Mouse (Mus musculus) forebrain, embryonic 12.5 days (tissue): ENCODE results near the gene Wnt16. TPM values are rescaled to one million over a fixed set of nuclear protein-coding genes. Genes with fewer than 3 reads are reported as not detected.

Source experiments
- ATAC-seq: fragments of 200-750 bp; cut with Nextera tagmentation; 2 replicates; pipeline ENCODE4 v1.8.0; 2017; ENCODE audit warnings: moderate TSS enrichment; ENCODE audit not compliant: low FRiP score
- H3K27ac ChIP-seq: fragments of 300-500 bp; sonication (generic); 2 replicates; pipeline ENCODE4 v1.5.1; 2016; ENCODE audit warnings: mild to moderate bottlenecking
- H3K27me3 ChIP-seq: fragments of 300-500 bp; sonication (generic); 2 replicates; pipeline ENCODE4 v1.6.1; 2016; ENCODE audit warnings: mild to moderate bottlenecking
- H3K36me3 ChIP-seq: fragments of 300-500 bp; sonication (generic); replicated peaks from 2 replicates; pipeline ENCODE4 v1.6.1; 2016; ENCODE audit warnings: mild to moderate bottlenecking
- H3K4me1 ChIP-seq: fragments of 300-500 bp; sonication (generic); 2 replicates; pipeline ENCODE4 v1.6.1; 2016
- H3K4me2 ChIP-seq: fragments of 300-500 bp; sonication (generic); 2 replicates; pipeline ENCODE4 v1.6.1; 2016; ENCODE audit warnings: mild to moderate bottlenecking, moderate library complexity
- H3K4me3 ChIP-seq: fragments of 300-500 bp; sonication (generic); replicated peaks from 2 replicates; pipeline ENCODE4 v1.5.1; 2016; ENCODE audit warnings: mild to moderate bottlenecking
- H3K9ac ChIP-seq: fragments of 300-500 bp; sonication (generic); 2 replicates; pipeline ENCODE4 v1.6.1; 2016; ENCODE audit warnings: mild to moderate bottlenecking
- H3K9me3 ChIP-seq: fragments of 300-500 bp; sonication (generic); 2 replicates; pipeline ENCODE4 v1.6.1; 2016
- WGBS: fragments of 180-500 bp; shearing (Covaris S2); methylation state at CpG from one replicate; pipeline ENCODE4 v1.1.7; 2016; 5-methylcytosine and 5-hydroxymethylcytosine counted together
- polyA plus RNA-seq: library from polyadenylated mRNA; unstranded; fragments of >200 nt; fragmentation: Nextera tagmentation; extraction: Ambion mirVana; gene quantifications from 2 replicates; pipeline ENCODE4 v1.2.1, GENCODE M21; 2016

Gene Wnt16
- polyA plus RNA-seq, 1 experiment from 2014 or later, result 0.17 TPM

- 92% methylated on average over 13 of the region's 13 CpGs for WGBS
- no peak overlapping the region for H3K27ac ChIP-seq
- no peaks in the 10 kb centered on the region for H3K27me3 ChIP-seq
- no peaks in the 10 kb centered on the region for H3K9me3 ChIP-seq
- no peak for ATAC-seq
- H3K9ac ChIP-seq, result no peak overlapping the region
- no peaks in the 10 kb centered on the region for H3K4me1 ChIP-seq
- H3K36me3 ChIP-seq, result no peaks in the 10 kb centered on the region
- no peak overlapping the region for H3K4me3 ChIP-seq
- H3K4me2 ChIP-seq, result no peak overlapping the region
Observed at GRCm38 (mm10) chr6:22330169-22330960, 42.3 kb downstream of the Wnt16 start.

DNA sequence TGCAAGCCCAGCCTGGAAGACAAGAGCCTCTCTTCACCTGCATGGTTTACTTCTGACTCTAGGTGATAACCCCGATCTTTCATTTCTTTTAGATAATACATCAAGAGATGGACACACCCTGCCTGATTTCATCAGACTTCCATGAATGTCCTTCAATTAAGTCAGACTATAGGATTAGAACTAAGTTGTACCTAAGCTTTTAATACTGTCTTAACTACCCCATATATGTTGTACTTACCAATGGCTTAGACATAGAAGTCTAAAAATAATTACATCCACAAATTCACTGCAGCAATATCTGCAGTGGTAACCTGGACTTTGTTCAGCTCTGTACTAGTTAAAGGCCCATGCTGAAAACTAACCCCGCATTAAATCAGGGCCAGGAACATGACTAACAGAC, 44.5 kb downstream of the Wnt16 start:
- Histone ChIP-seq H3K9me3 (no peaks in the 10 kb centered on the region), H3K4me1 (no peaks in the 10 kb centered on the region), H3K4me3 (no peak overlapping the region), H3K36me3 (peaks cover 4% of the 10 kb centered on the region; the same call in 1 of the 2 replicates), H3K9ac (no peak overlapping the region), H3K27ac (no peak overlapping the region), H3K4me2 (no peak overlapping the region), H3K27me3 (no peaks in the 10 kb centered on the region)
- ATAC-seq, result no peak
- 93% methylated on average over 2 of the region's 2 CpGs for WGBS

- no peaks in the 10 kb centered on the region for H3K9me3 ChIP-seq
- H3K9ac ChIP-seq, result no peak overlapping the region
- no peaks in the 10 kb centered on the region for H3K27me3 ChIP-seq
- H3K4me2 ChIP-seq, result no peak overlapping the region
- H3K27ac ChIP-seq, result no peak overlapping the region
- no peak for ATAC-seq
- H3K4me3 ChIP-seq, result no peak overlapping the region
- H3K4me1 ChIP-seq, result no peaks in the 10 kb centered on the region
- peaks cover 14% of the 10 kb centered on the region for H3K36me3 ChIP-seq
- 96% methylated on average over 15 of the region's 15 CpGs for whole genome bisulfite sequencing
Observed at GRCm38 (mm10) chr6:22339763-22340542, 51.9 kb downstream of the Wnt16 start.

DNA sequence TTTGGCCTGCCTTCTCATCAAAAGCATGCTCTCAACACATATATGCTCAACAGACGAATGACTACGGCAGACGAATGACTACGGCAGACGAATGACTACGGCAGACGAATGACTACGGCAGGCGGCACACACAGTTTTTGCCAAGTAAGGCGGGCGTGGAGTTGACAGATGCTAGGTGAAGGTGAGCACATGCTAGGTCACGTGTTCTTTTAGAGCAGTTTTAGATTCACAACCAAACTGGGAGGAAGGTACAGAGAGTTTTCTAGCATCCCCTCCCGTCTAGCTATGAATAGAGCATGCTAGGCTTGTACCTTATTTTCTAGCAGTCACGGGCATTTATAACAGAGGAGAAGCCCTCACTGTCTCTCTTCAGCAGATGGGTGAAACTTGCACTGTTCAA, 52.8 kb downstream of the Wnt16 start:
- H3K4me1 ChIP-seq, result no peaks in the 10 kb centered on the region
- no peak overlapping the region for H3K27ac ChIP-seq
- H3K27me3 ChIP-seq, result no peaks in the 10 kb centered on the region
- H3K4me2 ChIP-seq, result no peak overlapping the region
- H3K36me3 ChIP-seq, result peaks cover 14% of the 10 kb centered on the region
- no peak overlapping the region for H3K4me3 ChIP-seq
- no peaks in the 10 kb centered on the region for H3K9me3 ChIP-seq
- H3K9ac ChIP-seq, result no peak overlapping the region
- 97% methylated on average over 14 of the region's 14 CpGs for WGBS
- ATAC-seq, result no peak

DNA sequence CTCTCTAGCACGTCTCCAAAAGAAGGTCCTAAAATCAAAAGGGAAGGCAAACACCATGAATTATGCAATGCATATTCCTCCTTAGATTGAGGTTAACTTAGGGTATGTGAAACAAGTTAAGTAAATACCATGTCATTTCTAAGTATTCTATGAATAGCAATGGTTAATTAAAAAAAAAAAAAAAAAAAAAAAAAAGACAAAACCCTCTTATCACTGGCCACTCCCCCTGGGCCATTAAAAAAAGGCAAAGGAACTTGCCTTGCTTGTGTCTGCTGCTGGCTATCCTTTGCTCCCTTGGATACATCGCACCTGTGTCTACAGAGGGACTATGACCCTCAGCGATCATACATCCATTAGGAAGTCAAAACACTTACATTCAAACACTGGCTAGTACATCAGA, 55.3 kb downstream of the Wnt16 start:
- H3K4me2 ChIP-seq, result no peak overlapping the region

DNA sequence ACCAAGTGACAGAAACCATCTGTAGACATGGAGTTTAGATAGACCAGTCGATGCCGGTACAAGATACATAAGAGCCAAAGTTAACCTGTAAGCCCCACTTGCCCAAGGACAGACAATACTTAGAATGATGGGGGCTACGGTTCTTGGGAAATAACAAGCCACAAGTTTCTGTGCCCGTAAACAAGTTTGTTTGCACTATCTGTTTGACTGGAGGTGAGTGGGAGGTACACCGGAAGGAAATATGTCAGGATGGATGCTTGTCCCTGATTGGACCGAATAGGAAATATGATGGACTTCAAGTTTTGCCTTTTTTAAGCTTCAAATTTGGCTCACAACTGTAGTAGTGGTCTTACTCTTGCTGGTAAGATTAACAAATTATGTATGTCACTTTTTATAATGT, 55.7 kb downstream of the Wnt16 start:
- Histone ChIP-seq H3K4me2 (no peak overlapping the region), H3K27me3 (no peaks in the 10 kb centered on the region), H3K36me3 (peaks cover 2% of the 10 kb centered on the region), H3K4me1 (peaks cover 10% of the 10 kb centered on the region; the same call in 1 of the 2 replicates), H3K4me3 (no peak overlapping the region), H3K9me3 (no peaks in the 10 kb centered on the region), H3K9ac (no peak overlapping the region), H3K27ac (no peak overlapping the region)
- 94% methylated on average over 6 of the region's 6 CpGs for WGBS
- no peak for ATAC-seq

More for the DNA sequence above, 55.3 kb downstream of the Wnt16 start:
- H3K27me3 ChIP-seq, result no peaks in the 10 kb centered on the region
- no peaks in the 10 kb centered on the region for H3K9me3 ChIP-seq
- peaks cover 5% of the 10 kb centered on the region for H3K36me3 ChIP-seq
- no peak overlapping the region for H3K9ac ChIP-seq
- 94% methylated on average over 3 of the region's 3 CpGs for WGBS
- H3K4me3 ChIP-seq, result no peak overlapping the region
- no peak for ATAC-seq
- no peak overlapping the region for H3K27ac ChIP-seq
- peaks cover 10% of the 10 kb centered on the region; the same call in 1 of the 2 replicates for H3K4me1 ChIP-seq

DNA sequence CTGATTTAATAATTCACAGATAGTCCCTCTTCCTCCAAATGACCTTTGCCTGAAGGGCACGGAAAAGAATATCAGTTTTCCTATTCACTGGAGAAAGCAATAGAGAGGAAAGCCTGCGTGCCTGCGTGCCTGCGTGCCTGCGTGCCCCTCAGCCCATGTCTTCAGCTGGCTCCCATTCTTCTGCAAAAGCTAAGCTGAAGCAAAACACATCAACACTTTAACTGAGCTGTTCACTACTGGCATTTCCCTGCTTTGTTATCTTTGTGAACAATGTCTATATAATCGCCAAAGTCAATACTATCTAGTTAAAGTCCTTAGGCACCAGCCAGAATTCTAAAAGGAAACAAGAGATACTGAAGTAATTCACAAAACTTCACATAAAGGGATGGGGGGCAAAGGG, 56.4 kb downstream of the Wnt16 start:
- H3K4me2 ChIP-seq, result no peak overlapping the region
- no peaks in the 10 kb centered on the region for H3K27me3 ChIP-seq
- H3K27ac ChIP-seq, result no peak overlapping the region
- WGBS, result 60% methylated on average over 6 of the region's 6 CpGs
- no peak overlapping the region for H3K9ac ChIP-seq
- ATAC-seq, result no peak
- H3K4me3 ChIP-seq, result no peak overlapping the region
- no peaks in the 10 kb centered on the region for H3K9me3 ChIP-seq
- no peaks in the 10 kb centered on the region for H3K36me3 ChIP-seq
- peaks cover 10% of the 10 kb centered on the region; the same call in 1 of the 2 replicates for H3K4me1 ChIP-seq

- no peak overlapping the region for H3K4me3 ChIP-seq
- ATAC-seq, result no peak
- no peak overlapping the region for H3K4me2 ChIP-seq
Observed at GRCm38 (mm10) chr6:22347132-22347902, 59.3 kb downstream of the Wnt16 start.

More at GRCm38 (mm10) chr6:22347132-22347902, 59.3 kb downstream of the Wnt16 start:
- Histone ChIP-seq H3K9me3 (no peaks in the 10 kb centered on the region), H3K27me3 (no peaks in the 10 kb centered on the region), H3K9ac (no peak overlapping the region), H3K27ac (no peak overlapping the region), H3K4me1 (peaks cover 10% of the 10 kb centered on the region), H3K36me3 (no peaks in the 10 kb centered on the region)
- WGBS, result 81% methylated on average over 8 of the region's 8 CpGs

Other genes starting within 250 kb of the Wnt16 start
- 27.6 and 29.1 TPM in 2 replicates for gene Fam3c, start 68.0 kb downstream of the Wnt16 start, polyA plus RNA-seq